Mouse (Mus musculus) layer of hippocampus, adult 18-20 months (tissue): ENCODE results near the gene Gprc6a. TPM values are rescaled to one million over a fixed set of nuclear protein-coding genes. Genes with fewer than 3 reads are reported as not detected.
A peak's percentile ranks its signal among the peaks of the same experiment; 100 is the strongest.

Experiments used
- DNase-seq, 2 experiments: peaks; one replicate each; pipeline ENCODE4 v3.0.0; 2022; ENCODE audit warnings: low spot score in 2 of 2
- long read RNA-seq: library from polyadenylated mRNA; stranded (forward); transcript quantifications from one replicate; pipeline ENCODE4 v2.0.0, GENCODE M21; 2021
- total RNA-seq, 2 experiments: library from RNA; stranded (reverse); gene quantifications; 2 replicates each; pipeline ENCODE4 v1.2.3; 2021

Gene Gprc6a
- total RNA-seq: not detected
- long read RNA-seq: 0 reads

- DNase-seq: no peak
Observed at GRCm38 (mm10) chr10:51631411-51632136, at the start of gene Gprc6a. TSS of gene Gprc6a (minus strand) at chr10:51631461.

GRCm38 (mm10) chr10:51678251-51678639 lies 47.0 kb upstream of the Gprc6a start:
- no peak for DNase-seq

- peak in 1 of 2 experiments; percentile 2 for DNase-seq
Observed at GRCm38 (mm10) chr10:51677548-51678250, 46.4 kb upstream of the Gprc6a start, which contains the start of gene Rfx6. TSS of gene Rfx6 (plus strand) at chr10:51677756.

GRCm38 (mm10) chr10:51672082-51672779 lies 41.0 kb upstream of the Gprc6a start:
- DNase-seq: no peak

- DNase-seq: no peak
Observed at GRCm38 (mm10) chr10:51671583-51671982, 40.3 kb upstream of the Gprc6a start.

GRCm38 (mm10) chr10:51669334-51669733 lies 38.1 kb upstream of the Gprc6a start:
- DNase-seq: peak in 1 of 2 experiments; percentile 25

GRCm38 (mm10) chr10:51657324-51657723 lies 26.1 kb upstream of the Gprc6a start:
- no peak for DNase-seq

GRCm38 (mm10) chr10:51649506-51650221 lies 18.4 kb upstream of the Gprc6a start:
- no peak for DNase-seq

GRCm38 (mm10) chr10:51621193-51621592 lies 10.1 kb downstream of the Gprc6a start:
- DNase-seq: no peak

GRCm38 (mm10) chr10:51620126-51620525 lies 11.1 kb downstream of the Gprc6a start:
- DNase-seq: no peak

GRCm38 (mm10) chr10:51618538-51618937 lies 12.7 kb downstream of the Gprc6a start:
- no peak for DNase-seq

- DNase-seq: peak in 1 of 2 experiments; percentile 6
Observed at GRCm38 (mm10) chr10:51614826-51615590, 16.3 kb downstream of the Gprc6a start.

GRCm38 (mm10) chr10:51613421-51613820 lies 17.8 kb downstream of the Gprc6a start:
- DNase-seq: no peak

GRCm38 (mm10) chr10:51611969-51612682 lies 19.1 kb downstream of the Gprc6a start:
- no peak for DNase-seq

- DNase-seq: no peak
Observed at GRCm38 (mm10) chr10:51609741-51610425, 21.4 kb downstream of the Gprc6a start.

GRCm38 (mm10) chr10:51596928-51597635 lies 34.2 kb downstream of the Gprc6a start:
- no peak for DNase-seq

- peak in 1 of 2 experiments; percentile 39 for DNase-seq
Observed at GRCm38 (mm10) chr10:51595001-51595931, 36.0 kb downstream of the Gprc6a start.
